Mouse (Mus musculus): ENCODE measurements around the gene Cd300c2.
"Not testable (repeated sequence)": the region's sequence is repeated elsewhere in the genome, so short reads cannot be mapped to it uniquely, and the experiment has no call there.

The Cd300c2 gene

DNA sequence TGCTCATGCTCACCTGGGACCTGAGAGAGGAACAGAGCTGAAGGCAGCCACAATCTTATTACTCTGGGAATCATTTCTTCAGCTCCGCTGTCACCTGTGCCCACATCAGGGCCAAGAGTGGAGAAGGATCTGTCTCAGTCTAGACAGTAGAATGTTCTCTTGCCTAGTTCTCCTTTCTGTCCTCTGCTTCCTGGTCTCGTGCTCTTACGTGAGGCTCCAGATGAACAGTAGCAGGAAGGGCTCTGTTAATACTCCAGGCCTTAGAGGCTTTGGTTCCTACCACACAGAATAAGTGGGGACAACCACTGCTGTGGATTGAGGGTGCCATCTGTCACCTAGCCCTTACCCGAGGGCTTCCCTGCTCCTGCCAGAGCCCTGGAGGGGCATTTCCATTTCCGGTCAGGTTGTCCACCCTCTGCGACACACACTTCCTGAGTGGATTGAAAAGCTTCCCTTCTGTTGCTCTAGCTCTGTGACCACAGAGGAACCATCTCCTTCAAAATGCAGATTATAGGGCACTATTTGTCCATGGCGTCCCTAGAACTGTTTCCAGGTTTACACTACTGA, at the start of gene Cd300c2:
TSS of gene Cd300c2 (minus strand) at position 407 of the 567 bp plus-strand sequence.
- DNase-seq (ENCODE audit: low read depth) = no peak

DNA sequence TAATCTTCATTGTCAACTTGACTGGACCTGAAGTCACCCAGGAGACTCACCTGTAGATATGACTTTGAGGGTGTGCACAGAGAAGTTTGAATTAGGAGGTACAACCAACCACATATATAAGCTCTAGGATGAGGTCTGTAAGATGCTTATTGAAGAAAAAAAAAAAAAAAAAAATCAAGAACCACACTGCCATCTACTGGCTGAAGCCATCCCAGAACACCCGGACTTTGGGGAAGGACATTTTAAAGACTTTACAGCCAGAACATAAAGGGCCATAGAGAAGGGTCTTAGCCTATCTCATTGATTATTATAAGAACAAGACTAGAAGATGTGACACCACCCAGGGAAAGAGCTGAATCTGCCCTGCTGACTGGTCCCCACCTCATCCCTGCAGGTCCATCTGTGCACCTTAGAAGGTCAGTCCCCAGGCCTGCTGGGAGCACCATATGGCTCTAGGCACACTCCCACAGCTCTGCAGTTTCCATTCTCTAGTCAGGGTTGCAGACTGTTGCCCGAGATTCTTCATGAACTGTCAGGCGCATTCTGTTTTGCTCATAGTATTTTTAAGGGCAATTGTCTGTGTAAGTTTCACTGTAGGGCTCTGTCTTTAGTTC, 47.7 kb upstream of the Cd300c2 start:
- no peak for DNase-seq (ENCODE audit: low read depth)

DNA sequence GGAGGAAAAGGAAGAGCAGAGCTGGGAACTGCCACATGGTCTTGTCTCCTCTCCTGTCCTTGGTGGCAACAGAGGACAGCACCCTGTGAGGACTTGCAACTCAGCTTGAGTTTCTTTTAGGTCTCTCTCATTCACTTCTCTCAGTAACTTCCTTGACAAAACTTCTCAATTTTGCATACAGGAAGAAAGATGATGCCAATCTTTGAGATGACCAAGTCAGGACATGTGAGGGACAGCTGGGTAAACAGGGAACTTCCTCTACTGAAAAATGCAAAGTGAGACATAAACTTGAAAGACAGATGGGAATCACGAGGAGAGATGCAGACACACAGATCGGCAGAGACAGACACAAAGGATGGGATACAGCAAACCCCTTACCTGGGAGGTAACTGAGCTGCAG, 46.6 kb upstream of the Cd300c2 start, which contains the start of gene Cd300ld3:
TSS of gene Cd300ld3 (minus strand) at position 151 of the 400 bp plus-strand sequence.
- no peak for DNase-seq (ENCODE audit: low read depth)

DNA sequence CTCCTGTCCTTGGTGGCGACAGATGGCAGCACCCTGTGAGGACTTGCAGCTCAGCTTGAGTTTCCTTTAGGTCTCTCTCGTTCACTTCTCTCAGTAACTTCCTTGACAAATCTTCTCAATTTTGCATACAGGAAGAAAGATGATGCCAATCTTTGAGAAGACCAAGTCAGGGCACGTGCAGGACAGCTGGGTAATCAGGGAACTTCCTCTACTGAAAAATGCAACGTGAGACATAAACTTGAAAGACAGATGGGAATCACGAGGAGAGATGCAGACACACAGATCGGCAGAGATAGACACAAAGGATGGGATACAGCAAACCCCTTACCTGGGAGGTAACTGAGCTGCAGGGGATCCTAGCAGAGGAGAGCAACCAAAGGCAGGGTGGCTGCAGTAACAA, 36.0 kb upstream of the Cd300c2 start, which contains the start of gene Cd300ld5:
TSS of gene Cd300ld5 (minus strand) at position 101 of the 400 bp plus-strand sequence.
- not testable (repeated sequence) for DNase-seq (ENCODE audit: low read depth)

DNA sequence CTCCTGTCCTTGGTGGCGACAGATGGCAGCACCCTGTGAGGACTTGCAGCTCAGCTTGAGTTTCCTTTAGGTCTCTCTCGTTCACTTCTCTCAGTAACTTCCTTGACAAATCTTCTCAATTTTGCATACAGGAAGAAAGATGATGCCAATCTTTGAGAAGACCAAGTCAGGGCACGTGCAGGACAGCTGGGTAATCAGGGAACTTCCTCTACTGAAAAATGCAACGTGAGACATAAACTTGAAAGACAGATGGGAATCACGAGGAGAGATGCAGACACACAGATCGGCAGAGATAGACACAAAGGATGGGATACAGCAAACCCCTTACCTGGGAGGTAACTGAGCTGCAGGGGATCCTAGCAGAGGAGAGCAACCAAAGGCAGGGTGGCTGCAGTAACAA, 25.2 kb upstream of the Cd300c2 start, which contains the start of gene Cd300ld4:
TSS of gene Cd300ld4 (minus strand) at position 101 of the 400 bp plus-strand sequence.
- not testable (repeated sequence) for DNase-seq (ENCODE audit: low read depth)

DNA sequence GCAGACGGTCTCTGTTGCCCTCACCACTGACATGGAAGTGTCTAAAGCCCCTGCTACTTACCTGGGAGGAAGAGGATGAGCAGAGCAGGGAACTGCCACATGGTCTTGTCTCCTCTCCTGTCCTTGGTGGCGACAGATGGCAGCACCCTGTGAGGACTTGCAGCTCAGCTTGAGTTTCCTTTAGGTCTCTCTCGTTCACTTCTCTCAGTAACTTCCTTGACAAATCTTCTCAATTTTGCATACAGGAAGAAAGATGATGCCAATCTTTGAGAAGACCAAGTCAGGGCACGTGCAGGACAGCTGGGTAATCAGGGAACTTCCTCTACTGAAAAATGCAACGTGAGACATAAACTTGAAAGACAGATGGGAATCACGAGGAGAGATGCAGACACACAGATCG, 14.4 kb upstream of the Cd300c2 start, which contains the start of gene Cd300ld2:
TSS of gene Cd300ld2 (minus strand) at position 101 of the 400 bp plus-strand sequence.
- not testable (repeated sequence) for DNase-seq (ENCODE audit: low read depth)

DNA sequence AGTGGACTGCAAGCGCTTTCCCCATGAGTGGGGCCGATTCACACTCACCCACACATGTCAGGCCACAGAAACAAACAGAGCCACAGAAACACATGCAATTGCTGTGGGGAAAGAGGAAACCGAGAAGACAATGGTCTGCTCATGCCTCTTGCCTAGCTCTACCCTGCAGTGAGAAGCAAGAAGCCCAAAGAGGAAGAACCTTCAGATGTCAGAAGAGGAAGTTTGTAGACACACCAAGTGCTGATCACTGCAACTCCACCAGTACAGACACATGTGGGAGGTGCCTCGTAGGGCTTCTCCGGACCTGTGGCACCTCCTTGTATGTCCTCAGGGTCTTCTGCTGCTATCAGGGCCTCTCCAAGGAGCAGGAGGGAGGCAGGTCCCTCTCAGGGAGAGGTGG, 2.4 kb upstream of the Cd300c2 start:
- no peak for DNase-seq (ENCODE audit: low read depth)

DNA sequence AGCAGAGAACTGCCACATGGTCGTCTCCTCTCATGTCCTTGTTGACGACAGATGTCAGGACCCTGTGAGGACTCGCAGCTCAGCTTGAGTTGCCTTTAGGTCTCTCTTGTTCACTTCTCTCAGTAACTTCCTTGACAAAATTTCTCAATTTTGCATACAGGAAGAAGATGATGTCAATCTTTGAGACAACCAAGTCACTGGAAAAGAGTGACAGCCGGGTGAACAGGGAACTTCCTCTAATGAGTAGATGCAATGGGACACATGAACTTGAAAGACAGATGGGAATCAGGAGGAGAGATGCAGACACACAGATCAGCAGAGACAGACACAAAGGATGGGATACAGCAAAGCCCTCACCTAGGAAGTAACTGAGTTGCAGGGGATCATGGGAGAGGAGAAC, 11.9 kb downstream of the Cd300c2 start, which contains the start of gene Cd300ld:
TSS of gene Cd300ld (minus strand) at position 130 of the 400 bp plus-strand sequence.
- no peak for DNase-seq (ENCODE audit: low read depth)

DNA sequence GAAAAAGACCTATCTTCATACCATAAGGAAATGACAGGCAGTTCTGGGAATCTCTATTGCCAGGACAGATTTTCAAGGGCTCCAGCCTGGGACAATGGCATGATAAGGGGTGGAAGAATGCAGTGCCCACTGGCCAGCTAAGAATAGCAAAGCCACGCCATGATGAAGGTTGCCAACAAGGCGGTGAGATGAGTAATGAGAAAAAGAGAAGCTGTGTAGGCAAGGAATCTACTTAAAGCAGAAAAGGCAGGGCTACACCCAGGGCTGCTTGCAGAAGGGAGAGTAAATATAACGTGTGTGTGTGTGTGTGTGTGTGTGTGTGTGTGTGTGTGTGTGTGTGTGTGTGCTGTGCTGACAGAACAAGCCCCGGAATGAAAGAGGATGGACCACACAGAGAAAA, 19.8 kb downstream of the Cd300c2 start:
- DNase-seq (ENCODE audit: low read depth) = no peak

DNA sequence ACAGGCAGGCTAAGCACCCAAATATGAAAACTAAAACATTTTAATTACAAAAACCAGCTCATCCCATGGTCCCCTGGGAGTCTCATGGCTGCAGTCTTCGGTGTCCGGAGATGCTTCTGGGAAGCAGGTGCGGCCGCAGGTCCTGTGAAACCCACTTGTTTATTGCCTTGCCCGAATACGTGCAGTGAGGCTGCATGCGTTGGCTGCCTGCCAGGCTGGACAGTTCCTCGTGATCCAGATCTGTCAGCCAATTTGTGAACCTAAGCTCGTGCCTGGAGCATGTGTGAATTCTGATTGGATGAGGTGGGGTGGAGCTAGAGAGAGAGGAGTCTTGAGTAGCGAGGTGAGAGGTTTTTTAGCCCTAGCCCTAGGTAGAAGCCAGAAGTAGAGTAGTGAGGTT, 29.0 kb downstream of the Cd300c2 start:
- no peak for DNase-seq (ENCODE audit: low read depth)

DNA sequence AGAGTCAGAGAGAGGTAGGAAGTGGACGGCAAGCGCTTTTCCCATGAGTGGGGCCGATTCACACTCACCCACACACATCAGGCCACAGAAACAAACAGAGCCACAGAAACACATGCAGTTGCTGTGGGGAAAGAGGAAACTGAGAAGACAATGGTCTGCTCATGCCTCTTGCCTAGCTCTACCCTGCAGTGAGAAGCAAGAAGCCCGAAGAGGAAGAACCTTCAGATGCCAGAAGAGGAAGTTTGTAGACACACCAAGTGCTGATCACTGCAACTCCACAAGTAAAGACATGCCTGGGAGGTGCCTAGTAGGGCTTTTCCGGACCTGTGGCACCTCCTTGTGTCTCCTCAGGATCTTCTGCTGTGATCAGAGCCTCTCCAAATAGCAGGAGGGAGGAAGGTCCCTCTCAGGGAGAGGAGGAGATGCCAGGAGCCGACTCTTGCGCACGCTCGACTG, 32.9 kb downstream of the Cd300c2 start, which contains the start of gene Cd300c:
TSS of gene Cd300c (minus strand) at position 406 of the 456 bp plus-strand sequence.
- no peak for DNase-seq (ENCODE audit: low read depth)

DNA sequence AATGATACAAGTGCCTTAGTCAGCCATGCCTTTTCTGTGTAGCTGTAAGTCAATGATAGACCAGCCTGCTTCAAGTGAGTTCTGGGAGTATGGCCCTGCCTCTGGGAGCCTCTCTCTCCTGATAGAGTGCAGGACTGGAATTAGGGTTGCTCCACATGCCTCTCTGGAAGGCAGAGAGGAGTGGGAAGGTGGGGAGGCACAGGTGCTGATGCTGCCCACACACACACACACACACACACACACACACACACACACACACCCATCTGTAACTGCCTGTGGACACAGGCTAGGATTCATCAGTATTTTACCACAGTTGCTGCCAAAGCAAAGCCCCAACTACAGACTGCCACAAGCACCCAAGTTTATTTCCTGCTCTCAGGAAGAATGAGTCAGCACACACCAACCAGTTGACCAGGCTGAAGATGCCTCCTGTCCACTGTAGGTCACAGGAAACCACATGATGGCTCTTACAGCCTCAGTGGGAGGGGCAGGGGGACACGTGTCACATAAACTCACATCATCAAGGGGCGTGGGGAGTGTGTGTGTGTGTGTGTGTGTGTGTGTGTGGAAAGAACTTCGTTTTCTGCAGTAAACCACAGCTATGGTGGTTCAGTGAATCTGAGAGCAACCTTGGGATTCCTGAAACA, 36.4 kb downstream of the Cd300c2 start:
- DNase-seq (ENCODE audit: low read depth) = no peak

DNA sequence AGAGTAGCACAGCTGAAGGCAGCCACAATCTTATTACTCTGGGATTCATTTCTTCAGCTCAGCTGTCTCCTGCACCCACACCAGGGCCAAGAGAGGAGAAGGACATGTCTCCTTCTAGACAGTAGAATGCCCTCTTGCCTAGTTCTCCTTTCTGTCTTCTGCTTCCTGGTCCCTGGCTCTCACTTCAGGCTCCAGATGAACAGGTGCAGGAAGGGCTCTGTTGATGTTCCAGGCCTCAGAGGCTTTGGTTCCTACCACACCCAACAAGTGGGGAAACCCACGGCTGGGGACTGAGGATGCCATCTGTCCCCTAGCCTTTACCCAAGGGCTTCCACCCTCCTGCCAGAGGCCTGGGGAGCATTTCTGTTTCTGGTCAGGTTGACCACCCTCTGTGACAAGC, 41.3 kb downstream of the Cd300c2 start:
- no peak for DNase-seq (ENCODE audit: low read depth)

All from c-Kit-positive CD71-positive TER-119-negative erythroid progenitor cells, embryonic 14.5 days (primary cell).